Mouse (Mus musculus): ENCODE data around the gene Ptpre.

- TF ChIP-seq TCF12 (IDR thresholded peaks at IDR 0.05; ENCODE audit: insufficient read depth, poor library complexity, severe bottlenecking) (no peak), POLR2A (IDR thresholded peaks at IDR 0.05; ENCODE audit: insufficient read length, low read depth) (no peak), USF1 (IDR thresholded peaks at IDR 0.05; ENCODE audit: low read depth) (no peak), MYOD1 (IDR thresholded peaks at IDR 0.05; ENCODE audit: control insufficient read depth in 1 of 3, insufficient read length in 2 of 3, low read depth in 2 of 3) (no peak), MYOG (IDR thresholded peaks at IDR 0.05; ENCODE audit: control insufficient read depth in 1 of 3, insufficient read depth in 1 of 3, insufficient read length in 2 of 3, low read depth in 2 of 3) (no peak), MAX (IDR thresholded peaks at IDR 0.05; ENCODE audit: low read depth) (no peak), E2F4 (IDR thresholded peaks at IDR 0.05; ENCODE audit: insufficient read depth) (no peak), TCF3 (IDR thresholded peaks at IDR 0.05; ENCODE audit: insufficient read length, low read depth) (no peak), CEBPB (IDR thresholded peaks at IDR 0.05; ENCODE audit: insufficient read depth, poor library complexity, severe bottlenecking) (no peak), POLR2AphosphoS2 (IDR thresholded peaks at IDR 0.05; ENCODE audit: insufficient read length, low read depth) (no peak), SRF (IDR thresholded peaks at IDR 0.05; ENCODE audit: control insufficient read depth, insufficient read length, low read depth) (no peak)
Observed at GRCm38 (mm10) chr7:135666314-135666713, 129.0 kb downstream of the Ptpre start.

Data from myocyte (in vitro differentiated cells).